Mouse (Mus musculus) neural tube, embryonic 11.5 days (tissue): ENCODE data around the gene Tmed10. TPM values are rescaled to one million over a fixed set of nuclear protein-coding genes. Genes with fewer than 3 reads are reported as not detected.
A peak's percentile ranks its signal among the peaks of the same experiment; 100 is the strongest.

Experiments
- ATAC-seq: fragments of 200-750 bp; cut with Nextera tagmentation; 2 replicates; pipeline ENCODE4 v1.8.0; 2017; ENCODE audit warnings: moderate number of reproducible peaks, mild to moderate bottlenecking, moderate TSS enrichment, moderate library complexity; ENCODE audit not compliant: insufficient read depth, low FRiP score, low TSS enrichment
- DNase-seq: peaks from one replicate; pipeline ENCODE4 v3.0.0-alpha.2; 2015; ENCODE audit warnings: low spot score
- H3K27ac ChIP-seq: fragments of 300-500 bp; sonication (generic); 2 replicates; pipeline ENCODE4 v1.5.1; 2014; ENCODE audit warnings: low read depth, mild to moderate bottlenecking, low read length
- H3K27me3 ChIP-seq: fragments of 300-500 bp; sonication (generic); 2 replicates; pipeline ENCODE4 v1.6.1; 2014; ENCODE audit warnings: mild to moderate bottlenecking, low read length, mixed read lengths; ENCODE audit not compliant: control insufficient read depth, insufficient read depth
- H3K36me3 ChIP-seq: fragments of 300-500 bp; sonication (generic); 2 replicates; pipeline ENCODE4 v1.6.1; 2014; ENCODE audit warnings: mild to moderate bottlenecking, low read length, moderate library complexity, mixed read lengths; ENCODE audit not compliant: control insufficient read depth, insufficient read depth
- H3K4me1 ChIP-seq: fragments of 300-500 bp; sonication (generic); 2 replicates; pipeline ENCODE4 v1.6.1; 2014; ENCODE audit warnings: low read length, mixed read lengths; ENCODE audit not compliant: control insufficient read depth, insufficient read depth
- H3K4me2 ChIP-seq: fragments of 300-500 bp; sonication (generic); 2 replicates; pipeline ENCODE4 v1.6.1; 2014; ENCODE audit warnings: low read depth, mild to moderate bottlenecking, moderate library complexity
- H3K4me3 ChIP-seq: fragments of 300-500 bp; sonication (generic); 2 replicates; pipeline ENCODE4 v1.5.1; 2014; ENCODE audit warnings: low read depth, low read length
- H3K9ac ChIP-seq: fragments of 300-500 bp; sonication (generic); 2 replicates; pipeline ENCODE4 v1.6.1; 2014; ENCODE audit warnings: mild to moderate bottlenecking, low read length
- H3K9me3 ChIP-seq: fragments of 300-500 bp; sonication (generic); 2 replicates; pipeline ENCODE4 v1.6.1; 2016; ENCODE audit warnings: low read length; ENCODE audit not compliant: control insufficient read depth
- WGBS: fragments of 180-500 bp; shearing (Covaris S2); extraction: QIAGEN DNeasy Blood & Tissue Kit; methylation state at CpG from one replicate; pipeline ENCODE4 v1.1.7; 2014; 5-methylcytosine and 5-hydroxymethylcytosine counted together
- polyA plus RNA-seq: library from polyadenylated mRNA; unstranded; fragments of >200 nt; fragmentation: Nextera tagmentation; extraction: Ambion mirVana; gene quantifications from 2 replicates; pipeline ENCODE4 v1.2.1, GENCODE M21; 2014

Tmed10 gene
- polyA plus RNA-seq, 1 experiment from 2014 or later, result 271 TPM

DNA sequence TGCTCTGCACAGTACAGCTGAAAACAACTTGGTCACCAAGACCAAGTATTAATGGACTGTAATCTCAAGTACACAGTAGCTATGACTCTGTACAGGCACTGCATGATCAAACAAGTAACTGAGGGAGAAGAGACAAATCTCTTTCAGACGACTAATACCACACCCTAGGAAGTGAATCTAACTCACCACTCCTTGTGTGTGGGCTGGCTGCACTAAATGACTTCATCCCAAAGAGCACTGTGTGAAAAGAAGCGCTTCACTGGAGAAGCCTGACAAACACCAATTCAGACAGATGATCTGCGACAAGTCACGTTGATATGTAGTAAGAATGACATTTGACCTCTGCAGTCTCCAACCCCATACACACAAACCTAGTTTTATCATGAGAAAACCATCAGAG, 12.1 kb downstream of the Tmed10 start:
- H3K9ac ChIP-seq, result no peak overlapping the region
- H3K36me3 ChIP-seq, result no peaks in the 10 kb centered on the region
- no peak overlapping the region for H3K27ac ChIP-seq
- no peak overlapping the region for H3K4me2 ChIP-seq
- ATAC-seq (no peak), DNase-seq (no peak)
- H3K4me3 ChIP-seq, result no peak overlapping the region
- WGBS, result 87% methylated on average over 4 of the region's 4 CpGs
- no peaks in the 10 kb centered on the region for H3K4me1 ChIP-seq
- no peaks in the 10 kb centered on the region for H3K27me3 ChIP-seq
- H3K9me3 ChIP-seq, result no peaks in the 10 kb centered on the region

DNA sequence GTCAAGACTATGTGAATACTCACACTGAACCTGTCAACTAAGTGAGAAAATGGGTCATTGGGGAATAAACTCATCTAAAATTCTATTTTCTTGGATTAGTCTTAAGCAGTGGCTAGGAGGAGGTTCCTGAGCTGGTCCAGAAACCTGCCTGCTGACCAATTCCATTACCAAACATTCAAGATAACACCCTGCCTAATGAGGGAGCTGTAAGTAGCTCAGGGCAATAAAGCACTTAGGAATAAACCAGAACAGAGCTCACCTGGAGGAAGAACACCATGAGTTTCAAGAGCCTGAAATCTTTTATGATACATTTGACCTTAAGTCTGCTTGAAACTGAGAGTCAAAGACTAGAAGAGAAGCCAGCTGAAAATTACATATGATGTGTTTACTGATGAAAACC, 13.1 kb downstream of the Tmed10 start:
- Histone ChIP-seq H3K4me3 (no peak overlapping the region), H3K27ac (no peak overlapping the region), H3K9ac (no peak overlapping the region), H3K27me3 (no peaks in the 10 kb centered on the region), H3K4me2 (no peak overlapping the region), H3K9me3 (no peaks in the 10 kb centered on the region), H3K4me1 (no peaks in the 10 kb centered on the region), H3K36me3 (no peaks in the 10 kb centered on the region)
- no peak for DNase-seq
- no peak for ATAC-seq

DNA sequence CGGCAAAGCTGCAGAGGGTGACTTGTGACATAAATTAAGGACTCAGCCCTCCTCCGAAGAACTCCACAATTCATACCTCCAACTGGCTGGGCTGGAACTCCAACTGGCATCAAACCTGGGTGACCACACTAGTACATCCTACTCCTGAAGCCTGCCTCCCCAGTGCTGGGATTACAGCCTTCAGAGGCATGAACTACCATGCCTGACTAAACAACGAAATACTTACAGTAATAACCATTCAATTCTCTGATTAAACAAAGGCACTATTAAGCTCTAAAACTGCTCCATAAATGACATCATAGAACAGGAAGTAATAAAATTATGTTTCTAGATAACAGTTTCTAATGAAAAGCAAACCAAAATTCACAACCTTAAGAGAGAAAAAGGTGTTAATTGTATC, 13.5 kb downstream of the Tmed10 start:
- no peaks in the 10 kb centered on the region for H3K4me1 ChIP-seq
- no peak for DNase-seq
- H3K9me3 ChIP-seq, result no peaks in the 10 kb centered on the region
- no peaks in the 10 kb centered on the region for H3K27me3 ChIP-seq
- H3K27ac ChIP-seq, result no peak overlapping the region
- no peak overlapping the region for H3K9ac ChIP-seq
- no peak for ATAC-seq
- H3K4me2 ChIP-seq, result no peak overlapping the region
- 82% methylated on average over 3 of the region's 3 CpGs for WGBS
- no peak overlapping the region for H3K4me3 ChIP-seq
- H3K36me3 ChIP-seq, result no peaks in the 10 kb centered on the region

DNA sequence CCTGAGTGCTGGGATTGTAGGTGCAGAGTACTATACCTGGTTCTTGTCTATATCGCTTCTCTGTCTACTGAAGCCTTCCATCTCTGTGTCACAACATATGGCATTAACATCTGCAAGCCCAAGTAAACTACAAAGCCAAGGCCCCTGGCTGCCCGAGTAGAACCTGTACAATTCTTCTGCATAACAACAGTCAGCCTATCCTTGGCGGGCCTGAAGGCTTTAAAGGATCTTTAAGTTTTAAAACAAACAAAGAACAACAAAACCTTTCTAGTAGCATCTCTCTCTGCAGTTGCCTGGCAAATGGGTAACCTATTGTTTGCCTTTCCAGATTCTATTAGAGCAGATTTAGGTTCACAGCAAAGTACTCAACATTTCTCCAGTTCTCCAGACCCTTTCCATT, 20.6 kb downstream of the Tmed10 start:
- Histone ChIP-seq H3K9ac (no peak overlapping the region), H3K36me3 (peaks cover 3% of the 10 kb centered on the region)
- 91% methylated on average over 3 of the region's 3 CpGs for WGBS

DNA sequence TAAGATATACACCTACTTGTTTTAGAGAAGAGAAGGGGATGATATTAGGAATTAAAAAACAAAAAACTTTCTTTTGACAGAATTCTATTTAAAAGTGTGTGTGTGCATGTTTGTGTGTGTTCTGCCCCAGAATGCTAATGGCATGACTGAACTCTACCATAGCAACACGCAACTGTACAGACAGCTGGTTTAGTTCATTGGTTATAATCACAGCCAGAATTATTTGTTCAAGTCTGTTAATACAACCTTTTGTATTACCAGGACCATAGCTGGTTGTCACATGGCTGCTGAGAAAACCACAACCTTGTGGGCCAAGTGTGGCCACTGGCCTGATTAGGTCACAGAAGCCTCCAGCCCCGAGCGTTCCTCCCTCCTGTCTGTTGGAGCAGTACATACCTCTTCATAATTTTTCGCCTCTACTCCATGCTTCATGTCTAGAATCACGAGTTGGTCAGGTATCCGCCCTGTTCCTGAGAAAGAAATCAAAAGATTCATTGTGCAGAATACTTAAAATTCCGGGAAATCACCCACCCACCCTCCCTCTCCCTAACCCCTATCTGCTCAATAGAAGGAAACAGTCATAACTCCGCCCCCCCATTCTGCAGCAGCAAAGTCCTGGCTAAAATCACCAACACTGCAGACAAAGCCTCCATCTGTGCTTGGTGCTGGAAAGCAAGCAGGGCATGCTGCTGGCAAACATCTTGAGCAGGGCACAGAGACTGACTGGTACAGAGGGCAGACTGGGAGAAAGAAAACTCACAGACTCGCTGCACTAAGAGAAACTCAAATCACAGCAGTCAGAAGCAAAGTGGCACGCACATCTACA, 24.0 kb downstream of the Tmed10 start:
- H3K4me1 ChIP-seq, result no peaks in the 10 kb centered on the region
- WGBS, result 85% methylated on average over 10 of the region's 10 CpGs
- H3K9ac ChIP-seq, result no peak overlapping the region
- no peak overlapping the region for H3K4me3 ChIP-seq
- H3K27me3 ChIP-seq, result no peaks in the 10 kb centered on the region
- H3K4me2 ChIP-seq, result no peak overlapping the region
- H3K36me3 ChIP-seq, result peaks cover 4% of the 10 kb centered on the region
- ATAC-seq (no peak), DNase-seq (no peak)
- no peak overlapping the region for H3K27ac ChIP-seq
- no peaks in the 10 kb centered on the region for H3K9me3 ChIP-seq

More for the DNA sequence above, 20.6 kb downstream of the Tmed10 start:
- Histone ChIP-seq H3K9me3 (no peaks in the 10 kb centered on the region), H3K27ac (no peak overlapping the region), H3K27me3 (no peaks in the 10 kb centered on the region), H3K4me1 (no peaks in the 10 kb centered on the region), H3K4me2 (no peak overlapping the region), H3K4me3 (no peak overlapping the region)
- no peak for ATAC-seq
- DNase-seq, result no peak

DNA sequence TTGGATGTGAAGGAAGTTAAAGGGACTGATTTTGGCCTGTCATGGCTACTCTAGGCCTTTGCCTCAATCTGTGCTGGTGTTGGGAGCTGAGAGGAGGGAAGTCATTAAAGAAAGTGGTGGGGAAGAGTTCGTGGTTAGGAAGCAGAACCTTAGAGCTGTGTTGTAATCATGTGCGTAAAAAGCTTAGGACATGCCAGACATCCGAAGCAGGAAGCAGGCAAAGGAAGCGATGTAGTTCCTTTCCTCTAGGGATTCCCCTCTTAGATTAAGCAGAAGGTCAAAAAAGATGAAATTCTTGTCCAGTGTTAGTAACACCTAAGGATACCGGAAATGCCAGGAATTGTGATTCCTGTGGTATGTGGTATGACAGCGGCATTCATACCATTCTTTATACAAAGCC, 26.3 kb downstream of the Tmed10 start:
- DNase-seq, result no peak
- H3K4me2 ChIP-seq, result no peak overlapping the region
- H3K27ac ChIP-seq, result no peak overlapping the region
- H3K36me3 ChIP-seq, result peaks cover 2% of the 10 kb centered on the region
- no peaks in the 10 kb centered on the region for H3K27me3 ChIP-seq
- no peaks in the 10 kb centered on the region for H3K9me3 ChIP-seq
- H3K4me1 ChIP-seq, result no peaks in the 10 kb centered on the region
- ATAC-seq, result no peak
- WGBS, result 89% methylated on average over 6 of the region's 6 CpGs
- H3K4me3 ChIP-seq, result no peak overlapping the region
- no peak overlapping the region for H3K9ac ChIP-seq

DNA sequence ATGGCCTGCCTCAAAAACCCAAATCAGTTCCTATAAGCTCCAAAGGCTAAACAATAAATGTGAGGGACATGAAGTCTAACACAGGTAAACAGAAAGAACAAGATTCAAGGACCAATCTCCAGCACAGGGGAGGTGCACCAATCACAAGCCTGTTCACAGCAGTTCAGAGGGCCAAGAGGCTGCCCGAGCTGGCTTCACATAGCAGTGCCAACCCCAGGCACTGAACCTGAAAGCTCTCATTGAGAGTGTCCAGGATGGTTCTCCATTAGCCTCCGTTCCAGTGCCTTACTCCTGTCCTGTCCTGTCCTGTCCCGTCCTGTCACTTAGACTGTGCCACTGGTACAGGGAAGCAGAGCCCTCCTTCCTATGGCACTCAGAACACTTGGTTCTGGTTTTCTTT, 27.5 kb downstream of the Tmed10 start:
- Histone ChIP-seq H3K27me3 (no peaks in the 10 kb centered on the region), H3K4me2 (no peak overlapping the region), H3K4me1 (no peaks in the 10 kb centered on the region), H3K9me3 (no peaks in the 10 kb centered on the region), H3K9ac (no peak overlapping the region), H3K36me3 (peaks cover 2% of the 10 kb centered on the region), H3K4me3 (no peak overlapping the region), H3K27ac (no peak overlapping the region)
- no peak for DNase-seq
- WGBS, result 90% methylated on average over 3 of the region's 3 CpGs
- no peak for ATAC-seq

DNA sequence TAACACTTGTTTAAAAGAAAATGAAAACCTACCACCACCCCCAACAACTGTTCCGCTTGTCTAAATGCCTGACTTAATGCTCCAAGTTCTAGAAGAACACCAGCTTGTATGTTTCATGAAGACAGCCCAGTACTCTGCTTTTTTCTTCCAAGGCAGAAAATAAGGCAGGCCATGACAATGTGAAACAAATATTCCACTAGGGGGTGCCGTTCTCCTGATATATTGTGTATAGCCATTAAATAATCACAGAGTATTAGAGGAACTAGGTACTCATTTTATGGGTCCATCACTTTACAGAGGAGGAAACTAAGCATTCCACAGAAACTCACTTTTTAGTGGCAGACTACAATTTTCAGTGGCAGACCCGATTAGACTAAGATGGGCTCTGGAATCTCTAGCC, 28.3 kb downstream of the Tmed10 start:
- Histone ChIP-seq H3K4me2 (no peak overlapping the region), H3K27me3 (no peaks in the 10 kb centered on the region), H3K4me1 (0 out of 2 replicates have a peak, but pooled peaks cover 4% of the 10 kb centered on the region), H3K36me3 (peaks cover 2% of the 10 kb centered on the region), H3K4me3 (no peak overlapping the region), H3K27ac (no peak overlapping the region), H3K9me3 (no peaks in the 10 kb centered on the region), H3K9ac (no peak overlapping the region)
- 73% methylated on average over 3 of the region's 3 CpGs for WGBS
- peak; percentile 51 for DNase-seq
- no peak for ATAC-seq

DNA sequence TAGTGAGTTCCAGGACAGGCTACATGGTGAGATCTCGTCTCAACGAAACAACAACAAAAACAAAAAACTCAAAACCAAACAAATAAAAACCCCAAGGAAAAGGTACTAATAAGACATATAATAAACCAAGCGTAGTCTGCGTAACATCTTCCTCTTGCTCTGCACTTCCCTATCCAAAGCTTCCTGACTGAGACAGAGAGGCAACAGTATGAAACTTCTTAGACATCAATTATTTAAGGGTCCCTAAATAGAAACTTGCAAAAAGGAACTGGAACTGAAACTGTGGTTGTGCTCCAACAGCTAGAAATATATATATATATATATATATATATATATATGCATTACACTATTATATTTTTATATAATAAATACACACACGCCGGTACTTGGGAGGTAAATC, 29.1 kb downstream of the Tmed10 start:
- Histone ChIP-seq H3K4me1 (0 out of 2 replicates have a peak, but pooled peaks cover 5% of the 10 kb centered on the region), H3K4me3 (no peak overlapping the region), H3K9ac (no peak overlapping the region), H3K27me3 (no peaks in the 10 kb centered on the region), H3K4me2 (no peak overlapping the region), H3K27ac (no peak overlapping the region), H3K9me3 (no peaks in the 10 kb centered on the region), H3K36me3 (peaks cover 2% of the 10 kb centered on the region)
- no peak for ATAC-seq
- no peak for DNase-seq
- WGBS, result 95% methylated on average over 6 of the region's 6 CpGs
